Mouse (Mus musculus) yolk sac, embryonic 10.5 days (tissue): ENCODE results near the gene Rnf144b.
A peak's percentile ranks its signal among the peaks of the same experiment; 100 is the strongest.

Experiments
- DNase-seq: peaks from one replicate; pipeline ENCODE4 v3.0.0-alpha.2; 2017; ENCODE audit warnings: low spot score

Gene Rnf144b

GRCm38 (mm10) chr13:47268227-47268626 is 145.8 kb downstream of the Rnf144b start:
- no peak for DNase-seq

GRCm38 (mm10) chr13:47272928-47273327 is 150.5 kb downstream of the Rnf144b start:
- no peak for DNase-seq

- peak; percentile 36 for DNase-seq
These were observed 151.0 kb downstream of the Rnf144b start for GRCm38 (mm10) chr13:47273487-47273886.

- DNase-seq, result no peak
These were observed 151.7 kb downstream of the Rnf144b start for GRCm38 (mm10) chr13:47274139-47274538.

- DNase-seq, result peak; percentile 67
These were observed 154.8 kb downstream of the Rnf144b start for GRCm38 (mm10) chr13:47277000-47277823.

- DNase-seq, result no peak
These were observed 155.4 kb downstream of the Rnf144b start for GRCm38 (mm10) chr13:47277824-47278290.

- DNase-seq, result no peak
These were observed 159.8 kb downstream of the Rnf144b start for GRCm38 (mm10) chr13:47282221-47282620.

- DNase-seq, result peak; percentile 71
These were observed 166.0 kb downstream of the Rnf144b start for GRCm38 (mm10) chr13:47288449-47288848.

GRCm38 (mm10) chr13:47296465-47296864 is 174.0 kb downstream of the Rnf144b start:
- DNase-seq, result no peak
